Mouse (Mus musculus) hindbrain, postnatal 0 days (tissue): Measurements from ENCODE around the gene Hectd2. TPM values are rescaled to one million over a fixed set of nuclear protein-coding genes. Genes with fewer than 3 reads are reported as not detected.
A peak's percentile ranks its signal among the peaks of the same experiment; 100 is the strongest.

ENCODE experiments used
- ATAC-seq: fragments of 200-750 bp; cut with Nextera tagmentation; 2 replicates; pipeline ENCODE4 v1.8.0; 2017; ENCODE audit warnings: mild to moderate bottlenecking, moderate TSS enrichment, moderate library complexity
- DNase-seq: peaks from one replicate; pipeline ENCODE4 v3.0.0-alpha.2; 2015; ENCODE audit warnings: low spot score
- H3K27ac ChIP-seq: fragments of 300-500 bp; sonication (generic); 2 replicates; pipeline ENCODE4 v1.5.1; 2014; ENCODE audit warnings: mild to moderate bottlenecking
- H3K27me3 ChIP-seq: fragments of 300-500 bp; sonication (generic); 2 replicates; pipeline ENCODE4 v1.6.1; 2014; ENCODE audit warnings: low read length, mixed read lengths; ENCODE audit not compliant: insufficient read depth
- H3K36me3 ChIP-seq: fragments of 300-500 bp; sonication (generic); 2 replicates; pipeline ENCODE4 v1.6.1; 2014; ENCODE audit warnings: low read length, mixed read lengths; ENCODE audit not compliant: insufficient read depth
- H3K4me1 ChIP-seq: fragments of 300-500 bp; sonication (generic); 2 replicates; pipeline ENCODE4 v1.6.1; 2014; ENCODE audit warnings: antibody characterized with exemption, low read length, mixed read lengths; ENCODE audit not compliant: insufficient read depth
- H3K4me2 ChIP-seq: fragments of 300-500 bp; sonication (generic); 2 replicates; pipeline ENCODE4 v1.6.1; 2014; ENCODE audit warnings: low read depth, mild to moderate bottlenecking, low read length, moderate library complexity, mixed read lengths
- H3K4me3 ChIP-seq: fragments of 300-500 bp; sonication (generic); 2 replicates; pipeline ENCODE4 v1.5.1; 2014; ENCODE audit warnings: low read length
- H3K9ac ChIP-seq: fragments of 300-500 bp; sonication (generic); replicated peaks from 2 replicates; pipeline ENCODE4 v1.6.1; 2014; ENCODE audit warnings: mild to moderate bottlenecking, low read length, moderate library complexity, mixed read lengths
- H3K9me3 ChIP-seq: fragments of 300-500 bp; sonication (generic); 2 replicates; pipeline ENCODE4 v1.6.1; 2016; ENCODE audit warnings: low read length, mixed read lengths
- CTCF ChIP-seq: IDR thresholded peaks from 2 replicates; pipeline ENCODE4 v1.5.1; 2016; ENCODE audit warnings: antibody characterized with exemption, control low read depth, low read depth
- WGBS: fragments of 180-500 bp; shearing (Covaris S2); extraction: QIAGEN DNeasy Blood & Tissue Kit; methylation state at CpG from one replicate; pipeline ENCODE4 v1.1.7; 2014; 5-methylcytosine and 5-hydroxymethylcytosine counted together
- polyA plus RNA-seq: library from polyadenylated mRNA; unstranded; fragments of >200 nt; fragmentation: Nextera tagmentation; extraction: Ambion mirVana; gene quantifications from 2 replicates; pipeline ENCODE4 v1.2.1, GENCODE M21; 2015
- total RNA-seq: library from RNA; depleted of rRNA; stranded (reverse); fragments of >200 nt; gene quantifications from 2 replicates; pipeline ENCODE4 v1.2.3, GENCODE M21; 2014

Hectd2 gene
- total and polyA plus RNA-seq, 2 experiments from 2014 or later = 6.7 to 20.7 TPM

GRCm38 (mm10) chr19:36585505-36585904 lies 31.1 kb downstream of the Hectd2 start:
- no peaks in the 10 kb centered on the region for H3K27me3 ChIP-seq
- WGBS = 94% methylated on average over 1 of the region's 1 CpGs
- no peak for ATAC-seq

DNA sequence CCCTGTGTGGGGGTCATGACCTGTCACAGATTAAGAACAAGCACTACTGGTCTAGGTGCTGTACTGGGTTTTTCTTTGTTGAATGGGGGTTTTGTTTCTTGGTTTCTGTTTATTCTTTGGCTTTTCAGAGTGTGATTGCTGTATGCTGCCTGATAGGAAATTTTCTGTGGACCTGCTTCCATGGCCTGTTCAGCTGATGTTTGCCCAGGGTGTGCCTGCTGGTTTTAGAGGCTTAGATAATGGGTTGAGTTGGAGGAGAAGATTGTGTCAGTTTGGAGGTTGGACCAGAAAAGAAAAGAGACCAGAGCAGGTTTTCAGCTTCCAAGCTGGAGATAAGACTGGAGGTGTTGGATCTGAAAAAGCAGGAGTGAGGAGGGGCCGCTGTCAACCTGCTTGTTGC lies 40.0 kb downstream of the Hectd2 start:
- TF ChIP-seq CTCF = no peak
- 96% methylated on average over 1 of the region's 1 CpGs for WGBS
- Histone ChIP-seq H3K36me3 (no peaks in the 10 kb centered on the region; the same call in 1 of the 2 replicates), H3K4me1 (no peaks in the 10 kb centered on the region), H3K27me3 (no peaks in the 10 kb centered on the region), H3K9ac (no peak overlapping the region), H3K4me3 (no peak overlapping the region), H3K4me2 (no peak overlapping the region), H3K9me3 (no peaks in the 10 kb centered on the region), H3K27ac (no peak overlapping the region)
- DNase-seq (no peak), ATAC-seq (no peak)

More at GRCm38 (mm10) chr19:36585505-36585904, 31.1 kb downstream of the Hectd2 start:
- Histone ChIP-seq H3K36me3 (peaks cover 3% of the 10 kb centered on the region; the same call in 1 of the 2 replicates), H3K9me3 (no peaks in the 10 kb centered on the region), H3K27ac (no peak overlapping the region), H3K4me2 (no peak overlapping the region), H3K4me1 (no peaks in the 10 kb centered on the region), H3K9ac (no peak overlapping the region), H3K4me3 (no peak overlapping the region)
- no peak for DNase-seq
- no peak for TF ChIP-seq CTCF

DNA sequence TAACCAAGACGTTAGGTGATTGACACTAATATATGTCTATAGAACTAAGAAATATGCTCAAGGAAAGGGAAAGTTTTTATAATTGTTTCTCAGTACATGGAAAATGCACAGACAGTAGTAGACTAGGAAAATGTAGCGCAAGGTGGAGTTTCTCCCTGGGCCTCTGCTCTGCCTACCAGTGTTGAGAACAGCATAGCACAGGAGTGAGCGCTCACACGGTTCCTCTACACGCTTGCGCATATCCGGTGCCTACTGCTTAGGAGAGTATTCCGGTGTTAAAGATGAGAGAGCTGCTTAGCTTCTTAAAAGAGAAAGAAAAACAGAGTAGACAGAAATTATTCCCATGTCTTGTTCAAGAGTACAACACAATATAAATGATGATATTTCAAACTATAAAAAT lies 47.4 kb downstream of the Hectd2 start:
- no peak overlapping the region for H3K9ac ChIP-seq
- no peak overlapping the region for H3K4me2 ChIP-seq
- no peaks in the 10 kb centered on the region for H3K27me3 ChIP-seq
- H3K36me3 ChIP-seq = no peaks in the 10 kb centered on the region; the same call in 1 of the 2 replicates
- no peak for TF ChIP-seq CTCF
- DNase-seq = no peak
- no peaks in the 10 kb centered on the region for H3K9me3 ChIP-seq
- no peaks in the 10 kb centered on the region for H3K4me1 ChIP-seq
- H3K27ac ChIP-seq = no peak overlapping the region
- H3K4me3 ChIP-seq = no peak overlapping the region
- WGBS = 72% methylated on average over 8 of the region's 8 CpGs
- ATAC-seq = no peak

DNA sequence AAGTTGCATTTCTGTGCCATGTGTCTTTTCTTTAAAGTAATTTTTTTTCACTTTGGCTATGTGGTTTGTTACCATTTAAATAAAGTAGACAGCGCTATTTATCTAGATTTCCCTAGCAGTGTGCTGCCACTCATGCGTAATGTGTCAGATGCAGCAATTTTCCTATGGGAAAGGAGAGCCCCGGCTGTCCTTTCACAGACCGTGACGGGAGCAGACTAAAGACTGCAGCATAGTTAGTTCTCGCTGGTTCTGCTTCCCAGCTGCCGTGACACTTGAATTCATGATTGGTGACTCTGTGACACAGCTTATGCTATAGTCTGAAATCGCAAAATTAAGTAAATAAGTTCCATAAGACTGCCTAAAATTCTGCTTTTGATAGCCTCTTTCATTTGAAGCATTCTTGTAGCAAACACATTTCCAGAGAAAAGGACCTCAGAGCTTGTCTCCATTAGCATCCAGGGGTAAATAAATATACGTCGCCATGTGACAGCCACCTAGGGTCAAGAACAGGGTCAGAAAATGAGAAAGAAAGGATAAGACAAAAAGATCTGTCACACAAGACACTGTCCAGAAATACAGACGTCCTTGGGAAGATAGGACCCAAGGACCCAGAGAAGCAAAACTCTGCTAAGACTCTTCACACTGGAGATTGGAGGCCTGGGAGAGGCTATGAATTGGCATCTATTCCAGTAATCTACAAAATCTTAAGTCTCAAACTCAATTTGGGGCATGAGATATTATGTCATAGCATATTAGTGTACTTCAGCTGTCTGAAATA lies 48.3 kb downstream of the Hectd2 start:
- H3K27me3 ChIP-seq = no peaks in the 10 kb centered on the region
- ATAC-seq (0 out of 2 replicates have a peak, but pooled peaks have one; percentile 18), DNase-seq (peak; percentile 31)
- H3K9ac ChIP-seq = no peak overlapping the region
- H3K4me3 ChIP-seq = no peak overlapping the region
- no peaks in the 10 kb centered on the region; the same call in 1 of the 2 replicates for H3K36me3 ChIP-seq
- no peak overlapping the region for H3K4me2 ChIP-seq
- no peaks in the 10 kb centered on the region for H3K4me1 ChIP-seq
- 21% methylated on average over 11 of the region's 11 CpGs for WGBS
- no peak for TF ChIP-seq CTCF
- H3K27ac ChIP-seq = no peak overlapping the region
- no peaks in the 10 kb centered on the region for H3K9me3 ChIP-seq

DNA sequence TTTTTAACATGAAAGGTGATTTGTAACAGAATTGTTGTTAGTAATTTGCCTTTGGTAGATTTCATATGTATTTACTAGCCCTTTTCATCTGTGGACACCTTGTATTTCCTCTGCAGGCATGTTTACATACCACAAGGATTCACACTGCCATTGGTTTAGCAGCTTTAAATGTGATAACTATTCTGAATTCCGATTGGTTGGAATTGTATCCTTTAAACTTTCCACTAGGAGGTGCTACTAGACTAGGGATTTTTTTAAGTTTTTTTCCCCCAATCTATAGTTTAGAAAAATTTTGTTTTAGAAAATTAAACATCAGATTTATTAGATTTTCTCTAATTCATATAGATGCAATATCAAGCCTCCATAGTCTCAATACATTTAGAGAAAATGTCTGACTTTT lies 51.8 kb downstream of the Hectd2 start:
- peak; percentile 44 for TF ChIP-seq CTCF
- Histone ChIP-seq H3K27ac (no peak overlapping the region), H3K4me1 (no peaks in the 10 kb centered on the region), H3K4me2 (no peak overlapping the region), H3K9ac (no peak overlapping the region), H3K36me3 (no peaks in the 10 kb centered on the region; the same call in 1 of the 2 replicates), H3K27me3 (no peaks in the 10 kb centered on the region), H3K9me3 (no peaks in the 10 kb centered on the region), H3K4me3 (no peak overlapping the region)
- 64% methylated on average over 1 of the region's 1 CpGs for WGBS
- peak; percentile 57 for DNase-seq
- no peak for ATAC-seq

DNA sequence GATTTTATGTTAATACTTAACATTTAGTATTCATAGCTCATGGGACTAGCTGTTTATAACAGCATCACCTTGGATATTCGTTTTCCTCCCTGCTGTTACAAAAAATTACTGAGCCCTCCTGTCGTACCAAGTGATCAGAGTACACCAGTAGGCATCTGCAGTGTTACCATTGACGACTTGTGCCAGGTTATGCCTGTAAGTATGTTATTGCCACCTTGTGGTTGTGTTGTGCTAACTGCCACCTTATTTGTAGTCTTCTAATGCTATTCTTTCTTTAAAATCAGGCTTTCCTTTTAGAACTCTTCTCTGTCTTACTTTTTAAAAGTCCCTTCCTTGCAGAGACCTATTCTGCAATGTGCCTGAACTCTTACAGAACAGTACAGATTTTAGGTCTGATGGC lies 54.8 kb downstream of the Hectd2 start:
- WGBS = 35% methylated on average over 3 of the region's 3 CpGs
- no peaks in the 10 kb centered on the region for H3K4me1 ChIP-seq
- H3K36me3 ChIP-seq = no peaks in the 10 kb centered on the region; the same call in 1 of the 2 replicates
- no peak for ATAC-seq
- TF ChIP-seq CTCF = peak; percentile 57
- no peak overlapping the region for H3K4me3 ChIP-seq
- no peaks in the 10 kb centered on the region for H3K9me3 ChIP-seq
- no peak overlapping the region for H3K27ac ChIP-seq
- H3K9ac ChIP-seq = no peak overlapping the region
- H3K27me3 ChIP-seq = no peaks in the 10 kb centered on the region
- H3K4me2 ChIP-seq = no peak overlapping the region
- peak; percentile 31 for DNase-seq

DNA sequence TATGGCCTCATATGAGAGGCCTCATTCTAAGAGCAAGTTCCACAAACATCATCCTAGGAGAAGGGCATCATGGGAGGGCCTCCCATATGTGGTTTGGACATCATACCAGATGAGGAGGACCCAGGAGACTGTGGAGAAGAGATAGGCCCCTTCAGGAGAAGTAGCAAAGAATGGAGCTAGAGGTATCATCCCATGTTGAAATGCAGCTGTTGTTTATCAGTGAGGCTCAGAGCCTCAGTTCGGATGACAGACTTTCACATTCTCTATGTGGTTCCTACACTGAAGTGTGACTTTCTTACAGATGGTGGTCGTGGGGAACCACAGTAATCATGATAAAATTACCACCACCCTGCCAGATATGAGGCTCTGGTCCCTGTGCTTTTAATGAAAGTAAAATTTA lies 55.9 kb downstream of the Hectd2 start:
- H3K4me2 ChIP-seq = no peak overlapping the region

More for the DNA sequence above, 55.9 kb downstream of the Hectd2 start:
- no peak for TF ChIP-seq CTCF
- Histone ChIP-seq H3K27ac (no peak overlapping the region), H3K9ac (no peak overlapping the region), H3K27me3 (no peaks in the 10 kb centered on the region), H3K9me3 (no peaks in the 10 kb centered on the region), H3K4me3 (no peak overlapping the region), H3K4me1 (no peaks in the 10 kb centered on the region), H3K36me3 (no peaks in the 10 kb centered on the region; the same call in 1 of the 2 replicates)
- 78% methylated on average over 2 of the region's 2 CpGs for WGBS
- DNase-seq (no peak), ATAC-seq (no peak)
